Mouse (Mus musculus) lung, embryonic 14.5 days (tissue): ENCODE data around the gene Rgs12. TPM values are rescaled to one million over a fixed set of nuclear protein-coding genes. Genes with fewer than 3 reads are reported as not detected.
A peak's percentile ranks its signal among the peaks of the same experiment; 100 is the strongest.

Experiments
- ATAC-seq: fragments of 200-750 bp; cut with Nextera tagmentation; 2 replicates; pipeline ENCODE4 v1.8.0; 2017; ENCODE audit warnings: mild to moderate bottlenecking, moderate TSS enrichment, moderate library complexity; ENCODE audit not compliant: insufficient read depth
- DNase-seq: peaks from one replicate; pipeline ENCODE4 v3.0.0-alpha.2; 2015
- H3K27ac ChIP-seq: fragments of 300-500 bp; sonication (generic); 2 replicates; pipeline ENCODE4 v1.5.1; 2014; ENCODE audit warnings: low read depth, mild to moderate bottlenecking, moderate library complexity
- H3K27me3 ChIP-seq: fragments of 300-500 bp; sonication (generic); 2 replicates; pipeline ENCODE4 v1.6.1; 2014; ENCODE audit warnings: low read length, control low read depth; ENCODE audit not compliant: insufficient read depth
- H3K36me3 ChIP-seq: fragments of 300-500 bp; sonication (generic); 2 replicates; pipeline ENCODE4 v1.6.1; 2014; ENCODE audit warnings: control low read depth; ENCODE audit not compliant: insufficient read depth
- H3K4me1 ChIP-seq: fragments of 300-500 bp; sonication (generic); 2 replicates; pipeline ENCODE4 v1.6.1; 2014; ENCODE audit warnings: antibody characterized with exemption, control low read depth; ENCODE audit not compliant: insufficient read depth
- H3K4me2 ChIP-seq: fragments of 300-500 bp; sonication (generic); 2 replicates; pipeline ENCODE4 v1.6.1; 2014; ENCODE audit warnings: mild to moderate bottlenecking
- H3K4me3 ChIP-seq: fragments of 300-500 bp; sonication (generic); 2 replicates; pipeline ENCODE4 v1.5.1; 2014; ENCODE audit warnings: low read depth, low read length
- H3K9ac ChIP-seq: fragments of 300-500 bp; sonication (generic); 2 replicates; pipeline ENCODE4 v1.6.1; 2014
- H3K9me3 ChIP-seq: fragments of 300-500 bp; sonication (generic); 2 replicates; pipeline ENCODE4 v1.6.1; 2016; ENCODE audit warnings: low read depth, low read length, control low read depth
- CTCF ChIP-seq: IDR thresholded peaks from 2 replicates; pipeline ENCODE4 v1.5.1; 2016; ENCODE audit warnings: antibody characterized with exemption, low read depth
- WGBS: fragments of 180-500 bp; shearing (Covaris S2); extraction: QIAGEN DNeasy Blood & Tissue Kit; methylation state at CpG from one replicate; pipeline ENCODE4 v1.1.7; 2014; 5-methylcytosine and 5-hydroxymethylcytosine counted together
- microRNA-seq: library from miRNA; unstranded; fragments of <30 nt; microRNA quantifications from one replicate; pipeline ENCODE4, GENCODE M21; 2016; ENCODE audit warnings: borderline number of aligned reads
- polyA plus RNA-seq: library from polyadenylated mRNA; unstranded; fragments of >200 nt; fragmentation: Nextera tagmentation; extraction: Ambion mirVana; gene quantifications from 2 replicates; pipeline ENCODE4 v1.2.1, GENCODE M21; 2014

The Rgs12 gene
- polyA plus RNA-seq, 1 experiment from 2014 or later: 31.4 TPM

- Histone ChIP-seq H3K9me3 (no peaks in the 10 kb centered on the region), H3K4me1 (no peaks in the 10 kb centered on the region), H3K27me3 (peaks cover 5% of the 10 kb centered on the region; the same call in 1 of the 2 replicates), H3K4me2 (no peak overlapping the region), H3K4me3 (no peak overlapping the region), H3K36me3 (no peaks in the 10 kb centered on the region), H3K9ac (no peak overlapping the region), H3K27ac (no peak overlapping the region)
- ATAC-seq (no peak), DNase-seq (no peak)
- WGBS: 95% methylated on average over 1 of the region's 1 CpGs
- TF ChIP-seq CTCF: no peak
Measured at GRCm38 (mm10) chr5:35076369-35076768, 127.1 kb downstream of the Rgs12 start.

GRCm38 (mm10) chr5:35079101-35079500 is 129.9 kb downstream of the Rgs12 start:
- no peak overlapping the region for H3K9ac ChIP-seq
- TF ChIP-seq CTCF: no peak
- 0 out of 2 replicates have a peak overlapping the region, but pooled peaks have one; percentile 10 for H3K4me2 ChIP-seq

GRCm38 (mm10) chr5:35084913-35085312 is 135.7 kb downstream of the Rgs12 start:
- 57% methylated on average over 3 of the region's 3 CpGs for WGBS
- no peaks in the 10 kb centered on the region for H3K9me3 ChIP-seq

More at GRCm38 (mm10) chr5:35079101-35079500, 129.9 kb downstream of the Rgs12 start:
- ATAC-seq (no peak), DNase-seq (no peak)
- Histone ChIP-seq H3K4me1 (no peaks in the 10 kb centered on the region), H3K27ac (no peak overlapping the region), H3K9me3 (no peaks in the 10 kb centered on the region), H3K27me3 (peaks cover 5% of the 10 kb centered on the region; the same call in 1 of the 2 replicates), H3K36me3 (no peaks in the 10 kb centered on the region), H3K4me3 (no peak overlapping the region)
- 30% methylated on average over 18 of the region's 18 CpGs for WGBS

GRCm38 (mm10) chr5:35088785-35089613 is 139.8 kb downstream of the Rgs12 start:
- no peak for ATAC-seq
- WGBS: 65% methylated on average over 9 of the region's 9 CpGs

More at GRCm38 (mm10) chr5:35084913-35085312, 135.7 kb downstream of the Rgs12 start:
- no peaks in the 10 kb centered on the region for H3K27me3 ChIP-seq
- no peak overlapping the region for H3K9ac ChIP-seq
- ATAC-seq (no peak), DNase-seq (no peak)
- TF ChIP-seq CTCF: no peak
- no peaks in the 10 kb centered on the region for H3K36me3 ChIP-seq
- no peaks in the 10 kb centered on the region for H3K4me1 ChIP-seq
- H3K4me3 ChIP-seq: no peak overlapping the region
- H3K27ac ChIP-seq: no peak overlapping the region
- H3K4me2 ChIP-seq: no peak overlapping the region

More at GRCm38 (mm10) chr5:35088785-35089613, 139.8 kb downstream of the Rgs12 start:
- no peaks in the 10 kb centered on the region for H3K9me3 ChIP-seq
- no peak overlapping the region for H3K4me3 ChIP-seq
- peaks cover 20% of the 10 kb centered on the region for H3K36me3 ChIP-seq
- no peak overlapping the region for H3K4me2 ChIP-seq
- H3K27me3 ChIP-seq: no peaks in the 10 kb centered on the region
- DNase-seq: peak; percentile 72
- H3K4me1 ChIP-seq: no peaks in the 10 kb centered on the region
- no peak overlapping the region for H3K27ac ChIP-seq
- no peak overlapping the region for H3K9ac ChIP-seq
- peak; percentile 82 for TF ChIP-seq CTCF

Small RNAs within 50 kb of the gene (microRNA-seq; reads per million reads assigned to microRNA genes)
- 6.7 reads per million, percentile 21 among the genes with 10 or more reads in this experiment for gene Mir3097

Other genes with a start within 250 kb of the Rgs12 start
- gene Htt, start 187.7 kb upstream of the Rgs12 start, polyA plus RNA-seq: 19.8 and 22.8 TPM in 2 replicates
- gene Msantd1, start 41.4 kb upstream of the Rgs12 start, polyA plus RNA-seq: 0.49 and 1.1 TPM in 2 replicates
- gene Hgfac, start 92.1 kb downstream of the Rgs12 start, polyA plus RNA-seq: 0.37 TPM in 1 of 2 replicates, not detected in the other
- gene Dok7, start 107.3 kb downstream of the Rgs12 start, polyA plus RNA-seq: 0.83 and 1.4 TPM in 2 replicates
- 120 and 127 TPM in 2 replicates for gene Lrpap1, start 156.3 kb downstream of the Rgs12 start, polyA plus RNA-seq